Mouse (Mus musculus): ENCODE data around the gene Gbp6.
"Not testable (repeated sequence)": the region's sequence is repeated elsewhere in the genome, so short reads cannot be mapped to it uniquely, and the experiment has no call there.

Gene Gbp6

DNA sequence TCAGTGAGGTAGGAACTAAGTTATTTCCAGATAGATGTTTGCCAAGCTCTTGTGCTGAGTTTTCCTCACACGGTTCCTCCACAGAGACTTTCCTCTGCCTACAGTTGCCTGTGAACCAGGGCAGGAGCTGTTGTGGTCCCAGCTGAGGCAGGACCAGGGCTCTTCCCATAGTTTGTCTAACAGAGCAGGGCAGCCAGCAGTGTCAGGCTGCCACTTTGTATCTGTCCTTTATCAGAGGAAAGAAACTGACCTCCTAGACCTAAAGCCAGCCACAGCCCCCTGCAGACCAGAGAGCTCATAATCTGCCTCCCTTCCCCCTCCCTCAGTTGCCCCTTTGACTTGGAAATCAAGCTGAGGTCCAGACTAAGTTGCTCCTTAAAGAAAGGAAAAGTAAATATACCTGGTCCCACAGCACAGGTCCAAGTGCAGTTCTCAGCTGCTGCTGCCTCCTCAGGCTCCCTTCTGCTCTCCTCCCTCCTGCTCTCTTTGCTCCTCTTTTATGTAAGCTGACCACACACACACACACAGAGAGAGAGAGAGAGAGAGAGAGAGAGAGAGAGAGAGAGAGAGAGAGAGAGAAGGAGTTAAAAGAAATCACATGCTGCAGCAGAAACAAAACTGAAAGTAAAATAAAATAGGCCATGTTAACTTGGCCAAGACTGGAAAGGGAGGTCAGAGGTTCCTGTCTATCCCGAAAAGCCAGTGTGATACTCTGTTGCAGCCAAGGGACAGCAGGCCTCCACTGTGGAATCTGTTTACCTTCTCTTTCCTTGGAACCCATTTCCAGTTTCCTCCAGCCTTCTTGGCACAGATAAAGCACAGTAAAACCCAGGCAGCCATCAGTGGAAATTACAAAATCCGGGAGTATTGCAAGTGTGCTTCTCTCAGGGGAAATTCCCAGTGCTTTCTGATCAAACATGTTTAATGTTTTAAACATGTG is at the start of gene Gbp6, which contains the start of gene Gm43302:
Gbp6 (minus strand) TSS at position 473 of the 940 bp plus-strand sequence.
Gm43302 (minus strand) TSS at position 470 of the 940 bp plus-strand sequence.
- not testable (repeated sequence) for DNase-seq (ENCODE audit: low read depth, low spot score)

DNA sequence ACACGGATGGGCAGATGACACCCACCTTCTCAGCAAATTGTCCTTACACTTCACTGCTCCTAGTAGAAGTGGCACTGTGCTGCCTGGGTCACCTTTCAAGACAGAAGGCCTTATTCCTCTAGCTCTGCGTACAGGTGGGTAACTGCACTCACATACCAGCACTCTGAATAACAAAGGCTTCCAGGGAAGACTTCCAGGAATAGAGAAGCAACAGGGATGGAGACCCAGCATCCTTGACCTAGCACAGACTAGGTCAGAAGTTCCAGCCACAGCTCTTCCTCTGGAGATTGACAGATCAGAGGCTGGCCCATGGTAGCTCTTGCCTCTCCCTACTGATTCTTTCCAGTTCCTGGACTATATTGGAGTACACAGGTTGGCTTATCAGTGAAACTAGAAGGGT is 47.8 kb upstream of the Gbp6 start:
- DNase-seq (ENCODE audit: low read depth, low spot score), result no peak

- no peak for DNase-seq (ENCODE audit: low read depth, low spot score)
Measured at GRCm38 (mm10) chr5:105322543-105322942, 29.0 kb upstream of the Gbp6 start.

- no peak for DNase-seq (ENCODE audit: low read depth, low spot score)
Measured at GRCm38 (mm10) chr5:105310941-105311340, 17.4 kb upstream of the Gbp6 start.

- not testable (repeated sequence) for DNase-seq (ENCODE audit: low read depth, low spot score)
Measured at GRCm38 (mm10) chr5:105309148-105309547, 15.7 kb upstream of the Gbp6 start.

- not testable (repeated sequence) for DNase-seq (ENCODE audit: low read depth, low spot score)
Measured at GRCm38 (mm10) chr5:105306946-105307345, 13.4 kb upstream of the Gbp6 start.

- no peak for DNase-seq (ENCODE audit: low read depth, low spot score)
Measured at GRCm38 (mm10) chr5:105306159-105306581, 12.7 kb upstream of the Gbp6 start.

DNA sequence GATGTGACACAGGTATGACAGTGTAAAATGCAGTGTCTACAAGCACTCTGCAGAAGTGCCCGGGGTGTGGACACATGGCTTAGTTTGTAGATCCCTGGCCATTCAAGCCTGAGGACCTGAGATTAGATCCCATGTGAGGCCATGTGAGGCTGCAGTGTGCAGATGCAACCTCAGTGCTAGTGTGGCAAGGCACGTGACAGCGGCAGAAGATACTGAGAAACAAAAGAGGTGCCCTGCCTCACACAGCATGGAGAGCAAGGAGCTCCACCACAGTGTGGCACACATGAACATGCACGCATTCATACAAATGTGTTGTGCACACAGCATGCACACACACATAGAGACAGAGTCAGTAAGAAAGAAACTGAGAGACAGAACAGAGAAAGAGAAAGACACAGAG is 12.2 kb upstream of the Gbp6 start:
- not testable (repeated sequence) for DNase-seq (ENCODE audit: low read depth, low spot score)

- DNase-seq (ENCODE audit: low read depth, low spot score), result no peak
Measured at GRCm38 (mm10) chr5:105301963-105302362, 8.5 kb upstream of the Gbp6 start.

DNA sequence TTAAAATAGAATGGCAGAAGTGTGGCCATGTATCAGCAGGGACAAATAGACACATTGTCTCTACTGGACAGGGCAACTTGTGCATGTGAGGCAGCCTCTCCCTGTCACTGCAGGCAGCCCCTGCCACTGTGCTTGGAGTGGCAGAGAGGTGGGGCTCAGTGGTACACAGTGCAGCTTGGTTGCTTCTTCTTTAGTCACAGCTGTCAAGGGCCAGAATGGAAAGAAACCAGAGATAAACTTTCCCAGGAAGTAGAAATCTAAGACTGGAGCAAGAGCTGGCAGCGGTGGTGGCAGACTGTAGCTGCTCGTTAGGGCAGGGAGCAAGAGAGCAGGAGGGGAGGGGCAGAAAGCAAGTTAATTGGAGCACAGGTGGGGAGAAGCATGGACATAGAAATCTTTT is 8.0 kb upstream of the Gbp6 start:
- no peak for DNase-seq (ENCODE audit: low read depth, low spot score)

- no peak for DNase-seq (ENCODE audit: low read depth, low spot score)
Measured at GRCm38 (mm10) chr5:105295746-105296145, 2.2 kb upstream of the Gbp6 start.

DNA sequence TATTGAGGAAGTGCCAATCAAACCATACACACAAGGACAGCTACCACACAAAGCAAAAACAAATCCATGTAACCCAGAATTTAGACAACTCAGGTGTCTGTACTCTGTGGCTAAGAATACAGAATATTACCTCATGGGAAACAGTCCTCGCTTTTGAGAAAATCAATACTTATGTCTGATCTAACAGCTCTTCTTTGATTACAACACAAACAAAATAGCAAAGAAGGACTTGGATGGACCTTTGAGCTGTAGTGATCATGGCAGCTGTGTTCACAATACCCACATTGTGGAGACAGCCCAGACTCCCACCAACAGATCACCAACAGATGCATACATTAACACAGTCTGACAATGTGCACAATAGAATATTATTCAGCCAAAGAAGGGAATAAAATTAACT is 1.0 kb downstream of the Gbp6 start:
- DNase-seq (ENCODE audit: low read depth, low spot score), result no peak

DNA sequence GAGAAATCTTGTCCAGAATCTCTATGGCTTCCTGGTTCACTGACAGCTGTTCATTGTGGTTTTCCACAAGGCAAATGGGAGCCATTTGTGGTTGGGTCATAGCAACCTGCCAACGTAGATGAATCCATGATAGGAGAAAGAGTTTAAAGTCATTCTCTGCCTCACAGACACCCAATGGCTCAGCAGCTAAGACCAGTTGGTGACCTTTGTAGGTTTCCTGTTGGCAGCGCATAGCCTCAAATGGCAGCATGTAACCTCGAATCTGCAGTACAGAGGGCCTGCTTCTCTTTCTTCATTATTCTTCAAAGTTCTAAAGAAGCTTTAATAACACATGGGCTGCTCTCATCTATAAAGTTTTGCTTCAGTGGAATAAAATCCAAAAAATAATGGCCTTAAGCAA is 2.6 kb downstream of the Gbp6 start:
- not testable (repeated sequence) for DNase-seq (ENCODE audit: low read depth, low spot score)

GRCm38 (mm10) chr5:105260673-105261072 is 32.8 kb downstream of the Gbp6 start:
- not testable (repeated sequence) for DNase-seq (ENCODE audit: low read depth, low spot score)

DNA sequence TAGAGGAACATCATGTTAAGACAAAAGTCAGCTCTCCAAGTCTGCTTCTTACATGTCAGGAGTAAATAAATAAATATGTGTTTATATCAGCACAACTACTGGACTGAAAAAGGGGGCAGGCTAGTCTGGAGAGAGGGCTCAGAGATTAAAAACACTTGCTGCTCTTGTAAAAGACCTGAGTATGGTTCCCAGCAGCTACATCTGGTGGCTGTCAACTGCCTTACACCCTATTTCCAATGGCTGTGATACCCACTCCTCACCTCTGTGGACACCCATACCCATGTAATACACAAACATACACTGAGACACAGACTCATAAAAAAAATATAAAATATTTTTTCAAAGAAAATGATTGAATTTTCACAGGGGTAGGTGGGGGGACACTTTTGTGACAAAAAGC is 41.0 kb downstream of the Gbp6 start:
- no peak for DNase-seq (ENCODE audit: low read depth, low spot score)

GRCm38 (mm10) chr5:105244741-105245140 is 48.8 kb downstream of the Gbp6 start:
- not testable (repeated sequence) for DNase-seq (ENCODE audit: low read depth, low spot score)

DNA sequence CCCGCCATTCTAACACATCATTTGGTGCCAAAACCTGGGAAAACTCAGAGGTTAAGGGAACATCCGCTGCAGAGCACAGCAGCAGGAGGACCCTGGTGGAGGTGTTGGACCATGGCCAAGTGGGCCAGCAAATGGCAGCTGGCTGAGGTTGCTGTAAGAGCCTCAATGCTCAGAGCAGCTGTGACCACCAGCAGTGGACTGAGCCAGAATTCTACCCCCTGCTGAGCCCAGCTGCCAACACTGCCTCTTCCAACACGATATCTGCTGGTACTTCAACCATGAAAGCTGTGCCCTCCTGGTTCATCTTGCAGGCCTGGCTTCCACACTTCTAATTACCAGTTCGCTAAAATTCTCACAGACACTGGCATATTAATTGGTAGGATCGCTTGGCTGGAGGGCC is 52.5 kb downstream of the Gbp6 start:
- DNase-seq (ENCODE audit: low read depth, low spot score), result not testable (repeated sequence)

- DNase-seq (ENCODE audit: low read depth, low spot score), result not testable (repeated sequence)
Measured at GRCm38 (mm10) chr5:105239483-105240047, 53.9 kb downstream of the Gbp6 start, which contains the start of gene Gbp10. Gene Gbp10 (minus strand): TSS chr5:105239533.

- not testable (repeated sequence) for DNase-seq (ENCODE audit: low read depth, low spot score)
Measured at GRCm38 (mm10) chr5:105238402-105238801, 55.1 kb downstream of the Gbp6 start.

DNA sequence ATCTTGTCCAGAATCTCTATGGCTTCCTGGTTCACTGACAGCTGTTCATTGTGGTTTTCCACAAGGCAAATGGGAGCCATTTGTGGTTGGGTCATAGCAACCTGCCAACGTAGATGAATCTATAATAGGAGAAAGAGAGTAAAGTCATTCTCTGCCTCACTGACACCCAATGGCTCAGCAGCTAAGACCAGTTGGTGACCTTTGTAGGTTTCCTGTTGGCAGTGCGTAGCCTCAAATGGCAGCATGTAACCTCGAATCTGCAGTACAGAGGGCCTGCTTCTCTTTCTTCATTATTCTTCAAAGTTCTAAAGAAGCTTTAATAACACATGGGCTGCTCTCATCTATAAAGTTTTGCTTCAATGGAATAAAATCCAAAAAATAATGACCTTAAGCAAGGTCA is 57.5 kb downstream of the Gbp6 start:
- DNase-seq (ENCODE audit: low read depth, low spot score), result not testable (repeated sequence)
